27 mouse cellular contexts compared by ENCODE assay signal in genomic region chr6:140847165-140847564, GRCm38 (mm10).
"Had no signal": no experiment of that assay in that cellular context is flagged by ENCODE, and none has a peak within 500 bp of the region (broad histone marks: within the 10 kb centered on the region; RNA-seq: fewer than 3 reads in every experiment).

No protein-coding gene starts in this region.

- DNase-seq: gastrocnemius, adult 2 months; gastrocnemius, postnatal 10 days; gastrocnemius, postnatal 25 days; heart, adult 18-20 months; heart, postnatal 10 days; heart, postnatal 4 days; kidney, adult 11 months; kidney, adult 2 months; kidney, adult 9 months; kidney, postnatal 14 days; kidney, postnatal 36 days; liver; liver, embryonic 13.5 days had no signal

- H3K27ac ChIP-seq: gastrocnemius, adult 2 months; heart, embryonic 10.5 days; hindbrain, embryonic 10.5 days; hindbrain, embryonic 12.5 days; hindbrain, embryonic 14.5 days; intestine, embryonic 15.5 days; kidney, embryonic 15.5 days; kidney, postnatal 0 days; left cerebral cortex, adult 2 months; limb, embryonic 10.5 days; limb, embryonic 12.5 days; liver, embryonic 13.5 days; liver, embryonic 15.5 days had no signal

- H3K4me1 ChIP-seq: heart, embryonic 10.5 days; heart, embryonic 12.5 days; hindbrain, embryonic 12.5 days; intestine, embryonic 15.5 days; kidney, embryonic 15.5 days; limb, embryonic 12.5 days; liver, embryonic 13.5 days; liver, embryonic 15.5 days had no signal

- H3K4me3 ChIP-seq: gastrocnemius, adult 2 months; heart, embryonic 10.5 days; heart, embryonic 12.5 days; hindbrain, embryonic 10.5 days; hindbrain, embryonic 12.5 days; intestine, embryonic 15.5 days; kidney, embryonic 15.5 days; left cerebral cortex, adult 2 months; limb, embryonic 10.5 days; limb, embryonic 12.5 days; liver, embryonic 13.5 days; liver, embryonic 15.5 days had no signal

- ATAC-seq: hindbrain, embryonic 16.5 days; inflammation-experienced regulatory T-cells, adult 6 months; intestine, embryonic 15.5 days had no signal
